Mouse (Mus musculus) urinary bladder, postnatal 14 days (tissue): ENCODE results near the gene Atp6v1e1.

ENCODE experiments used
- DNase-seq: peaks from one replicate; pipeline ENCODE4 v3.0.0; 2021; ENCODE audit warnings: low spot score

The Atp6v1e1 gene

GRCm38 (mm10) chr6:120771366-120771765 lies 51.2 kb downstream of the Atp6v1e1 start:
- DNase-seq = no peak

GRCm38 (mm10) chr6:120769972-120770371 lies 52.6 kb downstream of the Atp6v1e1 start:
- no peak for DNase-seq

- no peak for DNase-seq
Measured at GRCm38 (mm10) chr6:120761151-120761550, 61.4 kb downstream of the Atp6v1e1 start.

GRCm38 (mm10) chr6:120746416-120746815 lies 76.2 kb downstream of the Atp6v1e1 start:
- DNase-seq = no peak
